Mouse (Mus musculus) forelimb bud, embryonic 11.5 days (tissue): ENCODE results near the gene Prdx1.
"Not testable (repeated sequence)": the region's sequence is repeated elsewhere in the genome, so short reads cannot be mapped to it uniquely, and the experiment has no call there.

Experiments used
- DNase-seq: peaks from one replicate; pipeline ENCODE4 v3.0.0-alpha.2; 2012; ENCODE audit warnings: low read depth, low spot score

Gene Prdx1

GRCm38 (mm10) chr4:116677808-116678207, 7.5 kb upstream of the Prdx1 start:
- no peak for DNase-seq

DNA sequence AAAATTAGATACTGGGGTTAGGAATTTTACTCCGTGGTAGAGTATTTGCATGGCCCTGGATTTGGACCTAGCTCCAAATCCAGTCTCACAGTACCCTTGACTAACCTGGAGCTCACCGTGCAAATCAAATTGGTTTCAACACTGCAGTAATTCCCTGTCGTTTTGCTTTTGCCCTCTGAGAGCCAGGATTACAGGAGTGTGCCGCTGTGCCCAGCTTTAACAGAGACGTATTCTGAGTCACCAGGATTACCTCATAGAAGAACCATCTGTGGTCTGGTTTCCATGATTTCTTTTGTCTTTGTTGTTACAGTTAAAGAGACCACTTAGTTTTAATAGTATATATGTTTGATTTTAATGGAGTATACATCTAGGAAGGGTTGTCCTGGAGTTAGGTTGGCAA, 6.2 kb upstream of the Prdx1 start:
- no peak for DNase-seq

GRCm38 (mm10) chr4:116680521-116680920, 4.8 kb upstream of the Prdx1 start:
- not testable (repeated sequence) for DNase-seq

DNA sequence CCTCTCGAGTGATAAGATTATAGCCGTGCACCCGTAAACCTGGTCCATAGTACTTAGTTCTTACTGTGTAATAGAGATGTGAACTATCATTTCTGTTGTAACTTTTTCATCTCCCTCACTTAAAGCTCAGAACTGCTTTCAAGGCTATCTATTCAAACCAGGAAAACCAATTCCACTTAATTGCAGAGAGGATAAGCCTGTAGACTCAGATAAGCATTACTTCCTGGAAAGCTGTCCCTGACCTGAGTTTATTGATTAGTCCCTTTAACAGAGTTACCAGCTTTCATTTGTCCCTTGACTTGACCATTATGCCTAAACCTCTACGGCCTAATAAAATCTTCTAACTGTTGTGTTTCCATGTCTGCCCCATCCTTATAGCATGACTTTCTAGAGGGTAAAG, 1.4 kb upstream of the Prdx1 start:
- DNase-seq = no peak

DNA sequence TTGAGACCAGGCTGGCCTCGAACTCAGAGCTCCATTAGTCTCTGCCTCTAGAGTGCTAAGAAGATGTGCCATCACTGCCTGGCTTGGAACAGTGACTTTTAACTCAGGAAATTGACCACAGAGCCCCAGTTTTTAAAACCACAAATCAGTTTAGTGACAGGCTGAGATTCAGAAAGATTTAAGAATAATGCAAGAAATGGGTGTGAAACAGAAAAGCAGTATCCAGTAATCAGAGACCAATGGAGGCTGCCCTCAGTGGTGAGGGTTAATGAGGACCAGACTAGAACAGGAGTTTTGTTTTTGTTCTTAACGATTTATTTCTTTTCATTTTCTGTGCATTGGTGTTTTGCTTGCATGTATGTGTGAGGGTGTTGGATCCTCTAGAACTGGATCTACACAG, 679 bp upstream of the Prdx1 start:
- DNase-seq = no peak

- no peak for DNase-seq
Observed at GRCm38 (mm10) chr4:116687041-116687440, 1.7 kb downstream of the Prdx1 start.

DNA sequence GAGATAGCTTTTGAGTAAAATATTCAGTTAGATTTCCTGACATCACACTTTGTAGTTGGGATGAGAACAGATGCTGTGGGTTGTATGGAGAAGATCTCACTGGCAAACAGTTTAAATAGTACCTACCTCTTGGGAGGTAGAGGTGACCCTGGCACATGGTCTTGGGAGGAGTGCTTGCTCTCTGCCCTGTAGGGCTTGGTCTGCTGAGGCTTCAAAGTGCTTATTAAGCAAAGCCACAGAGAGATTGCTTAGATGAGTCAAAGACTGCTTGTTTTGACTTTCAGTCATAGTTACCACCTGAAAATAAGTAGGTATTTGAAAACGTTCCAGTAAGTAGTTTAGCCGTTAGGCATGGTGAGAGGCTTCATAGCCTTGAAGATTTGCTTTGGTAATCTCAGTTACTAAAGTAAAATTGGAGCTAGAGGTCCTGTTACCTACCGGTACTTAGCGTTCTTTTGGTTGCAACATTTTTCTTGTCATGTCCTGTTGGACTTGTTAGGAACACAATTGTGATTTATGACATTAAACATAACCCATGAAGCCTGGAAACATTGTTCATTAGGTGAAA, 4.0 kb downstream of the Prdx1 start:
- DNase-seq = no peak

GRCm38 (mm10) chr4:116692146-116692545, 6.8 kb downstream of the Prdx1 start:
- no peak for DNase-seq

GRCm38 (mm10) chr4:116693785-116694184, 8.4 kb downstream of the Prdx1 start:
- no peak for DNase-seq

GRCm38 (mm10) chr4:116698693-116699342, 13.5 kb downstream of the Prdx1 start:
- DNase-seq = no peak

GRCm38 (mm10) chr4:116700964-116701363, 15.6 kb downstream of the Prdx1 start:
- no peak for DNase-seq

GRCm38 (mm10) chr4:116703804-116704203, 18.5 kb downstream of the Prdx1 start:
- peak; percentile 80 for DNase-seq

DNA sequence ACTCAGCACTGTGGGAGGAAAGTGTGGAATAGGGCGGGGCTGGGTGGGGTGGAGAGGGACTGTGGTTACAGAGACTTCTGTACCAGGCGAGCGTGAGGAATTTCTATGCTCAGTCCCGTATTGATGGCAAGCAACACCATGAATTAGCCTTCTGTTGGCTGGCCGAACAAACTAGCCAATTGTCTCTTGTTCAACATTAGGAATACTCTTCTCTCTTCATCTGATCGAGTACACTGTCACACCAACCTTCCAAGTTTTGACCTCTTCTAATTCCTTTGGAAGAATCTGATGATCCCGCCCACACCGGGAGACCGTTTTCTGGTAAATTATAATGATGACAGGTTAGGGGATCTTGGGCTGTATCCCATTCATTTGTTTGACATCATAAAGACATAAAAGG, 22.3 kb downstream of the Prdx1 start:
- no peak for DNase-seq

- peak; percentile 97 for DNase-seq
Observed at GRCm38 (mm10) chr4:116708201-116708764, 22.9 kb downstream of the Prdx1 start, which contains the start of the genes Mmachc and Ccdc163. Mmachc (minus strand) TSS chr4:116708406. Ccdc163 (plus strand) TSS chr4:116708509.

DNA sequence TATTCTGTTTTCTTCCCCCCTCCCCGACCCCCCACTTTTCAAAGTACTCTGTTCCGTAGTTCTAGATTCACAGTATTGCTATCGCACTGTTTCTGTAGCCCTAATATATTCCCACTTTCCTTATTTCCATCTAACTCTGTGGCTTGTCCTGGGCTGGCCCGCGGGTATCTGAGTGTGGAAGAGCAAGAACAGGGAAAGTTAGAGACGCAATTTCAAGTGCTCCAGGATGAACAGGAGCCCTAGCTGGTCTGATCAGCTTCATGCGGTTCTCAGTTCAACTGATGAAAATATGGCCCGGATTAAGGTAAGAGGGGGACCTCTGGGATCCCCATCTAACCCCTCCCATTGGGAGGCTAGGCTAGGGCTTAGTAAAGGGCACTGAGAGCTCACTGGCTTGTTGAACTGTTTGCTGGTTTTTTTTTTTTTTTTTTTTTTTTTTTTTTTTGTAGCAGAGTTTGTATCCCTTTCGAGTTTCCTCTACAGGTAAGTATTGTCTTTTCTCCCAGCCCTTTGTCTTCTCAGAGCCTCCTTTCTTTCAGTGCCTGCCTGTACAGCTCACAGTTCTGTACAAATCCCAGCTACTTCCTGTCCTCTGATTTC, 23.5 kb downstream of the Prdx1 start:
- DNase-seq = no peak

GRCm38 (mm10) chr4:116710154-116710553, 24.8 kb downstream of the Prdx1 start:
- DNase-seq = no peak

GRCm38 (mm10) chr4:116712536-116712935, 27.2 kb downstream of the Prdx1 start:
- DNase-seq = no peak

DNA sequence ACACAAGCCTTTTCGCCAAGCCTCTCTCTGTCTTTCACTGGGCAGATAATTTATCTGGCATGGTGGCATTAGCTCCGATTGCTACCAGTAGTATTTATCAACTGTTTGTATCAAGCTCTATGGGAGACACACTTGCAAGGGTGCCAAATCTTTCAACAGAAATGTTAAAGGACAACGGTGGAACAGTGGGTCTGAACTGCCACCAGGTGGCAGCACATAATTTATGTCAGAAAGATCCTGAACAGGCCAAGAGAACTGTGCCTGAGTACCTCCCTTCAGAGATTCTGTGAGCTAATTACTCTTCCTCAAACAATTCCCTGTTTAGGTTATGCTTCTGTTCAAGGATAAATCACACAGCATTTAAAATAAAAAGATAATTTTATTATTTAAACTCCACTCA, 34.1 kb downstream of the Prdx1 start:
- DNase-seq = peak; percentile 85

DNA sequence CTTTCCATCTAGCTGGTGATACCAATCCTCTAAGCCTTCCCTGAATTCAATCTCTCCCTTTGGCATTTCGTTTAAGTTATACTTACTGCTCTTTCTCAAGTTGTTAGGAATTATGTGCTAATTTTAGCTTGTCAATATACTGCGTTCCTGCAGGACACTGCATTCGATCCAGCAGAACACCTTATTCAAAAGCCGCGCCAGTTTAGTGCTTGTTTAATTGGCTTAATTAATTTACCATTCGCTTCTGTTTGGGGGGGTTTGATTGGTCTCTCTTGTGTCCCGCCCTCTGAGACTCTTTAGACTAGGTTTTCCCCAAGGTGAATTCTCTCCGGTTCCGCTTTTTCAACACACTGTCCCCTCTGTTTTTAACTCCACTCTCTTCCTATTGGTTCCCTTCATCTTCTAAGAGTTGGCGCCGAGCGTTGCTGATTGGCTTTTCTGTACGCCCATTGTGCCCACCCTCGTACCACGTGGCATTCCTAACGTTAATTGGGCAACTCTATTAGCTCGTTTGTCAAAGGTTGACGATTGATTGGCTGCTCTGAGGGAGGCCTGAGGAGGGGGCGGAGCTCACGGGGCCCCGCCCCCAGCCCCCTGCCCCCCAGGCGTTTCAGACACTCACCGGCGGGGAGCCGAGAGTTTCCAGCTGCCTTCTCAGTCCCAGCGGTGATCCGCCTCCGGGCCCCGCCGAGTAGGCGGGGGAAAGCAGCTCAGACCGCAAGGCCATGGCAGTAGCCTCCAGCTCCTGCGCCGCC, 35.2 kb downstream of the Prdx1 start, which contains the start of gene Tesk2:
TSS of gene Tesk2 (plus strand) at position 606 of the 755 bp plus-strand sequence.
- peak; percentile 98 for DNase-seq

GRCm38 (mm10) chr4:116721098-116721628, 35.8 kb downstream of the Prdx1 start:
- no peak for DNase-seq

- no peak for DNase-seq
Observed at GRCm38 (mm10) chr4:116722230-116722629, 36.9 kb downstream of the Prdx1 start.

GRCm38 (mm10) chr4:116725444-116725843, 40.1 kb downstream of the Prdx1 start:
- DNase-seq = no peak
